Mouse (Mus musculus) embryonic facial prominence, embryonic 13.5 days (tissue): ENCODE measurements around the gene Dcdc2c. TPM values are rescaled to one million over a fixed set of nuclear protein-coding genes. Genes with fewer than 3 reads are reported as not detected.

ENCODE experiments used
- polyA plus RNA-seq: library from polyadenylated mRNA; unstranded; fragments of >200 nt; fragmentation: Nextera tagmentation; extraction: Ambion mirVana; gene quantifications from 2 replicates; pipeline ENCODE4 v1.2.1, GENCODE M21; 2015

The Dcdc2c gene
- polyA plus RNA-seq, 1 experiment from 2014 or later = 0.18 TPM

Other genes with a start within 250 kb of the Dcdc2c start
- not detected in 2 replicates for gene Allc, start 30.1 kb upstream of the Dcdc2c start, polyA plus RNA-seq
- 0.30 TPM in 1 of 2 replicates, not detected in the other for gene Colec11, start 71.0 kb upstream of the Dcdc2c start, polyA plus RNA-seq
- 763 and 839 TPM in 2 replicates for gene Rps7, start 83.6 kb upstream of the Dcdc2c start, polyA plus RNA-seq
- 31.7 and 34.9 TPM in 2 replicates for gene Rnaseh1, start 97.2 kb upstream of the Dcdc2c start, polyA plus RNA-seq
- 69.5 and 72.0 TPM in 2 replicates for gene Adi1, start 122.8 kb upstream of the Dcdc2c start, polyA plus RNA-seq
- 45.0 and 47.1 TPM in 2 replicates for gene Trappc12, start 198.1 kb upstream of the Dcdc2c start, polyA plus RNA-seq
- gene Eipr1, start 199.4 kb upstream of the Dcdc2c start, polyA plus RNA-seq = 31.3 and 35.0 TPM in 2 replicates